Mouse (Mus musculus): ENCODE results near the gene Frrs1. TPM values are rescaled to one million over a fixed set of nuclear protein-coding genes. Genes with fewer than 3 reads are reported as not detected.
"Not testable (repeated sequence)": the region's sequence is repeated elsewhere in the genome, so short reads cannot be mapped to it uniquely, and the experiment has no call there.

Gene Frrs1
- polyA plus RNA-seq (2012; rRNA removed): 49.7 and 62.7 TPM in 2 replicates

GRCm38 (mm10) chr3:116858941-116859685 lies at the start of gene Frrs1:
Gene Frrs1, plus strand, starts transcription at chr3:116859464.
- no peaks in the 10 kb centered on the region; the same call in 1 of the 2 replicates for H3K27me3 ChIP-seq (replicated peaks; ENCODE audit: control insufficient read depth, insufficient read depth, low read length)
- no peaks in the 10 kb centered on the region for H3K36me3 ChIP-seq (ENCODE audit: control insufficient read depth, insufficient read depth, low read length)
- 71% methylated on average over 9 of the region's 9 CpGs for WGBS
- no peak for DNase-seq
- no peak within 1 kb of the TSS for H3K27ac ChIP-seq (ENCODE audit: insufficient read depth, low read depth, low read length)
- peaks cover 3% of the 10 kb centered on the region; the same call in 1 of the 2 replicates for H3K4me1 ChIP-seq (ENCODE audit: control insufficient read depth, insufficient read depth, low read length)
- TF ChIP-seq CTCF (conservative IDR thresholded peaks at IDR 0.05; ENCODE audit: insufficient read depth, insufficient read length, low read depth, low read length): no peak
- no peak for TF ChIP-seq POLR2A (IDR thresholded peaks at IDR 0.05; ENCODE audit: low read depth, low read length)
- no peak within 1 kb of the TSS for H3K4me3 ChIP-seq (ENCODE audit: insufficient read depth, low read depth, low read length)

- not testable (repeated sequence) for H3K4me3 ChIP-seq (ENCODE audit: insufficient read depth, low read depth, low read length); H3K27me3 ChIP-seq (replicated peaks; ENCODE audit: control insufficient read depth, insufficient read depth, low read length); DNase-seq; H3K27ac ChIP-seq (ENCODE audit: insufficient read depth, low read depth, low read length); H3K4me1 ChIP-seq (ENCODE audit: control insufficient read depth, insufficient read depth, low read length); H3K36me3 ChIP-seq (ENCODE audit: control insufficient read depth, insufficient read depth, low read length)
- 91% methylated on average over 6 of the region's 6 CpGs for WGBS
Observed at GRCm38 (mm10) chr3:116810351-116810750, 48.9 kb upstream of the Frrs1 start.

GRCm38 (mm10) chr3:116812946-116813345 lies 46.3 kb upstream of the Frrs1 start:
- Histone ChIP-seq H3K27me3 (replicated peaks; ENCODE audit: control insufficient read depth, insufficient read depth, low read length) (no peaks in the 10 kb centered on the region), H3K4me1 (ENCODE audit: control insufficient read depth, insufficient read depth, low read length) (peaks cover 2% of the 10 kb centered on the region; the same call in 1 of the 2 replicates), H3K4me3 (ENCODE audit: insufficient read depth, low read depth, low read length) (no peak overlapping the region), H3K27ac (ENCODE audit: insufficient read depth, low read depth, low read length) (no peak overlapping the region), H3K36me3 (ENCODE audit: control insufficient read depth, insufficient read depth, low read length) (no peaks in the 10 kb centered on the region)
- TF ChIP-seq POLR2A (IDR thresholded peaks at IDR 0.05; ENCODE audit: low read depth, low read length): no peak
- no peak for TF ChIP-seq CTCF (conservative IDR thresholded peaks at IDR 0.05; ENCODE audit: insufficient read depth, insufficient read length, low read depth, low read length)
- DNase-seq: no peak
- 95% methylated on average over 2 of the region's 2 CpGs for WGBS

GRCm38 (mm10) chr3:116815305-116815797 lies 43.9 kb upstream of the Frrs1 start:
- Histone ChIP-seq H3K4me1 (ENCODE audit: control insufficient read depth, insufficient read depth, low read length) (no peaks in the 10 kb centered on the region), H3K27ac (ENCODE audit: insufficient read depth, low read depth, low read length) (no peak overlapping the region), H3K4me3 (ENCODE audit: insufficient read depth, low read depth, low read length) (no peak overlapping the region), H3K27me3 (replicated peaks; ENCODE audit: control insufficient read depth, insufficient read depth, low read length) (no peaks in the 10 kb centered on the region), H3K36me3 (ENCODE audit: control insufficient read depth, insufficient read depth, low read length) (no peaks in the 10 kb centered on the region)
- TF ChIP-seq CTCF (conservative IDR thresholded peaks at IDR 0.05; ENCODE audit: insufficient read depth, insufficient read length, low read depth, low read length) (no peak), POLR2A (IDR thresholded peaks at IDR 0.05; ENCODE audit: low read depth, low read length) (no peak)
- WGBS: 74% methylated on average over 6 of the region's 6 CpGs
- DNase-seq: no peak

GRCm38 (mm10) chr3:116815916-116816315 lies 43.3 kb upstream of the Frrs1 start:
- 74% methylated on average over 4 of the region's 4 CpGs for WGBS
- no peak for DNase-seq
- Histone ChIP-seq H3K36me3 (ENCODE audit: control insufficient read depth, insufficient read depth, low read length) (no peaks in the 10 kb centered on the region), H3K4me3 (ENCODE audit: insufficient read depth, low read depth, low read length) (no peak overlapping the region), H3K27me3 (replicated peaks; ENCODE audit: control insufficient read depth, insufficient read depth, low read length) (no peaks in the 10 kb centered on the region), H3K27ac (ENCODE audit: insufficient read depth, low read depth, low read length) (no peak overlapping the region), H3K4me1 (ENCODE audit: control insufficient read depth, insufficient read depth, low read length) (no peaks in the 10 kb centered on the region)
- no peak for TF ChIP-seq CTCF (conservative IDR thresholded peaks at IDR 0.05; ENCODE audit: insufficient read depth, insufficient read length, low read depth, low read length)

- Histone ChIP-seq H3K27me3 (replicated peaks; ENCODE audit: control insufficient read depth, insufficient read depth, low read length) (no peaks in the 10 kb centered on the region), H3K36me3 (ENCODE audit: control insufficient read depth, insufficient read depth, low read length) (no peaks in the 10 kb centered on the region), H3K4me3 (ENCODE audit: insufficient read depth, low read depth, low read length) (no peak overlapping the region), H3K27ac (ENCODE audit: insufficient read depth, low read depth, low read length) (no peak overlapping the region), H3K4me1 (ENCODE audit: control insufficient read depth, insufficient read depth, low read length) (no peaks in the 10 kb centered on the region)
- DNase-seq: no peak
- TF ChIP-seq POLR2A (IDR thresholded peaks at IDR 0.05; ENCODE audit: low read depth, low read length) (no peak), CTCF (conservative IDR thresholded peaks at IDR 0.05; ENCODE audit: insufficient read depth, insufficient read length, low read depth, low read length) (no peak)
- 67% methylated on average over 3 of the region's 3 CpGs for WGBS
Observed at GRCm38 (mm10) chr3:116816674-116817215, 42.5 kb upstream of the Frrs1 start.

GRCm38 (mm10) chr3:116817231-116817630 lies 42.0 kb upstream of the Frrs1 start:
- WGBS: 94% methylated on average over 7 of the region's 7 CpGs
- Histone ChIP-seq H3K36me3 (ENCODE audit: control insufficient read depth, insufficient read depth, low read length) (no peaks in the 10 kb centered on the region), H3K4me1 (ENCODE audit: control insufficient read depth, insufficient read depth, low read length) (no peaks in the 10 kb centered on the region), H3K27me3 (replicated peaks; ENCODE audit: control insufficient read depth, insufficient read depth, low read length) (no peaks in the 10 kb centered on the region), H3K27ac (ENCODE audit: insufficient read depth, low read depth, low read length) (no peak overlapping the region), H3K4me3 (ENCODE audit: insufficient read depth, low read depth, low read length) (no peak overlapping the region)
- no peak for TF ChIP-seq CTCF (conservative IDR thresholded peaks at IDR 0.05; ENCODE audit: insufficient read depth, insufficient read length, low read depth, low read length)
- TF ChIP-seq POLR2A (IDR thresholded peaks at IDR 0.05; ENCODE audit: low read depth, low read length): no peak
- no peak for DNase-seq
